Mouse (Mus musculus): ENCODE measurements around the gene Prr7. TPM values are rescaled to one million over a fixed set of nuclear protein-coding genes. Genes with fewer than 3 reads are reported as not detected.
"Not testable (repeated sequence)": the region's sequence is repeated elsewhere in the genome, so short reads cannot be mapped to it uniquely, and the experiment has no call there.

Prr7 gene
- total and polyA plus RNA-seq, 3 experiments: 0.60 to 1.2 (median 0.89) TPM

DNA sequence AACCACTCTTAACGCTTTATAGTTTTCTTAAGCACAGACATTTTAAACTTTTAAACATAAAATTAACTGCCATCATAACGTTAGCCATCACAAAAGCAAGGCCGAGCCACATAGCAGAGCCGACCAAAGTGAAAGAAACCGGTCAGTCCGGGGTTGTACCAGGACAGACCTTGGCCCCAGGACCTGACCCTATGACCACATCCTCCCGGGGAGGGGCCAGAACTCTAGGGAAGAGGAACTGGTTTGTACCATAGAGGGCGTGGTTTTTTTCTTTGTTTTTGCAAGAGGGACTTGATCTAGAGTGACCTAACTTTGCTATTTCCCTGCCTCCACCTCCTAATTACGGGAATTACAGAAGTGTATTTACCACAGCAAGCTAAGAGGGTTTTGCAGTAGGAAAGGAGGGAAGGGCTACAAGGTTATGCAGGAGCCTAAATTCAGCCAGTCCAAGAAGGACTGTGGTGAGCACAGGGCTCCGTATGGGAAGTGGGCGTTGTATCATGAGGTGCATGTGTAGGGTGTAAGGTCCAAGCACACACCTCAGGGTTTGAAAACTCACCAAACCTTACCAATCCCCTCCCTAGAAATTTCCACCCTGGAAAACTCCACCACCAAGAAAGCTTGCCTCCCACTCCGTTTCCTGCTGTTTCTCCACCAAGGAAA is 34.7 kb upstream of the Prr7 start (continued):
- TF ChIP-seq USF2 (conservative IDR thresholded peaks at IDR 0.05; ENCODE audit: low read depth, low read length) (no peak), POLR2A (IDR thresholded peaks at IDR 0.05; ENCODE audit: low read depth, low read length) (peak; percentile 81), MXI1 (IDR thresholded peaks at IDR 0.05; ENCODE audit: low read depth, low read length) (no peak), NELFE (IDR thresholded peaks at IDR 0.05; ENCODE audit: low read depth, low read length) (peak; percentile 79), MEF2A (IDR thresholded peaks at IDR 0.05; ENCODE audit: borderline replicate concordance, low read depth, low read length) (no peak), ZNF384 (IDR thresholded peaks at IDR 0.05; ENCODE audit: low read depth, low read length) (no peak), CHD2 (IDR thresholded peaks at IDR 0.05; ENCODE audit: low read length) (no peak), PAX5 (IDR thresholded peaks at IDR 0.05; ENCODE audit: low read length) (no peak)

DNA sequence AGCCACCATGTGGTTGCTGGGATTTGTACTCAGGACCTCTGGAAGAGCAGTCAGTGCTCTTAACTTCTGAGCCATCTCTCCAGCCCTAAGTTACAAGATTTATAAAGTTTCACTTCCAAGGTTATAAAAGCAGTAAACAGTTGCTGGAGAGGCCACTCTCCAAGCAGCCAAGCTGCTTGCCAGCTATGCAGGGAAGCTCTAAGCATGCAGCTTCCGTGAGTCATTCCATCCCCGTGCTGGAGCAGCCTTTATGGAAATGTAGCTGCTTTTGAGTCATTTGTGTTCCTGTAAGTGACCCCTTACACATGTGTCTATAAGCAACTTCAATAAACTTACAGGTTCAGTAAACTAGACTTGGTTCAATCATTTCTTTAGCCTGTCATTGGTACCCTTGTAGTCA is 33.5 kb upstream of the Prr7 start:
- no peak overlapping the region for H3K27ac ChIP-seq (ENCODE audit: insufficient read depth, low read depth)
- H3K4me1 ChIP-seq (ENCODE audit: control insufficient read depth in 1 of 2, insufficient read depth in 2 of 2): peaks cover 13 to 40% of the 10 kb centered on the region in 2 experiments
- dilution Hi-C loops (cut with MboI; ENCODE audit: extremely low pct_ligation_motif_present, extremely low pct_unique_long_range_greater_than_20kb, low sequenced_read_pairs): no loop called here

GRCm38 (mm10) chr13:55431889-55432685 is 32.0 kb upstream of the Prr7 start:
- peak; percentile 77 for DNase-seq (ENCODE audit: extremely low read depth)
- Histone ChIP-seq H3K9me3 (replicated peaks; ENCODE audit: low read length) (peaks cover 6% of the 10 kb centered on the region), H3K4me1 (ENCODE audit: control insufficient read depth in 1 of 2, insufficient read depth in 2 of 2) (peaks cover 13 to 36% of the 10 kb centered on the region in 2 experiments), H3K27ac (ENCODE audit: insufficient read depth, low read depth) (no peak overlapping the region), H3K27me3 (replicated peaks) (no peaks in the 10 kb centered on the region), H3K79me2 (replicated peaks; ENCODE audit: control insufficient read depth, extremely low read depth, insufficient read depth, poor library complexity, severe bottlenecking) (no peaks in the 10 kb centered on the region), H3K9ac (ENCODE audit: insufficient read depth, low read depth) (0 out of 2 replicates have a peak overlapping the region, but pooled peaks have one; percentile 6), H3K4me2 (ENCODE audit: insufficient read depth, low read depth, poor library complexity, severe bottlenecking) (peak overlapping the region; percentile 82), H3K4me3 (replicated peaks in 1 of 3; ENCODE audit: low read depth in 2 of 3, low read length in 2 of 3, poor library complexity in 1 of 3) (no peak overlapping the region), H3K36me3 (replicated peaks in 1 of 2; ENCODE audit: control insufficient read depth in 1 of 2, insufficient read depth in 1 of 2, low read length in 1 of 2) (no peaks in the 10 kb centered on the region)
- dilution Hi-C loops (cut with MboI; ENCODE audit: extremely low pct_ligation_motif_present, extremely low pct_unique_long_range_greater_than_20kb, low sequenced_read_pairs): no loop called here
- in situ Hi-C loops (cut with MboI; ENCODE audit: low pct_ligation_motif_present, low pct_unique_long_range_greater_than_20kb, low sequenced_read_pairs): no loop called here
- TF ChIP-seq TBP (conservative IDR thresholded peaks at IDR 0.05; ENCODE audit: low read depth, low read length) (peak; percentile 96), ZMIZ1 (IDR thresholded peaks at IDR 0.05; ENCODE audit: low read depth, low read length) (peak; percentile 98), EP300 (IDR thresholded peaks at IDR 0.05; ENCODE audit: low read length) (peak; percentile 55), RAD21 (IDR thresholded peaks at IDR 0.05; ENCODE audit: low read depth, low read length) (no peak), POLR2A (IDR thresholded peaks at IDR 0.05; ENCODE audit: low read depth, low read length) (peak; percentile 43; the same call in 1 of the 2 replicates), BHLHE40 (IDR thresholded peaks at IDR 0.05; ENCODE audit: low read depth, low read length) (no peak), ELF1 (IDR thresholded peaks at IDR 0.05; ENCODE audit: low read depth, low read length) (peak; percentile 72), NELFE (IDR thresholded peaks at IDR 0.05; ENCODE audit: low read depth, low read length) (0 out of 2 replicates have a peak, but pooled peaks have one; percentile 44), SMC3 (IDR thresholded peaks at IDR 0.05; ENCODE audit: low read depth, low read length) (no peak), GABPA (IDR thresholded peaks at IDR 0.05; ENCODE audit: insufficient replicate concordance, low read depth, low read length) (no peak), TCF12 (IDR thresholded peaks at IDR 0.05; ENCODE audit: low read depth, low read length) (0 out of 2 replicates have a peak, but pooled peaks have one; percentile 18)

More for the DNA sequence above, 33.5 kb upstream of the Prr7 start:
- no peak for TF ChIP-seq PAX5 (IDR thresholded peaks at IDR 0.05; ENCODE audit: low read length)
- no peak for TF ChIP-seq RAD21 (IDR thresholded peaks at IDR 0.05; ENCODE audit: low read depth, low read length)
- no peak for TF ChIP-seq ZC3H11A (IDR thresholded peaks at IDR 0.05; ENCODE audit: low read depth, low read length)
- TF ChIP-seq GABPA (IDR thresholded peaks at IDR 0.05; ENCODE audit: insufficient replicate concordance, low read depth, low read length): no peak
- H3K79me2 ChIP-seq (replicated peaks; ENCODE audit: control insufficient read depth, extremely low read depth, insufficient read depth, poor library complexity, severe bottlenecking): no peaks in the 10 kb centered on the region
- no peak overlapping the region for H3K4me2 ChIP-seq (ENCODE audit: insufficient read depth, low read depth, poor library complexity, severe bottlenecking)
- H3K4me3 ChIP-seq (replicated peaks in 1 of 3; ENCODE audit: low read depth in 2 of 3, low read length in 2 of 3, poor library complexity in 1 of 3): no peak overlapping the region
- in situ Hi-C loops (cut with MboI; ENCODE audit: low pct_ligation_motif_present, low pct_unique_long_range_greater_than_20kb, low sequenced_read_pairs): no loop called here
- H3K9me3 ChIP-seq (replicated peaks; ENCODE audit: low read length): peaks cover 6% of the 10 kb centered on the region
- H3K27me3 ChIP-seq (replicated peaks): no peaks in the 10 kb centered on the region
- no peak for DNase-seq (ENCODE audit: extremely low read depth)
- no peaks in the 10 kb centered on the region for H3K36me3 ChIP-seq (replicated peaks in 1 of 2; ENCODE audit: control insufficient read depth in 1 of 2, insufficient read depth in 1 of 2, low read length in 1 of 2)
- H3K9ac ChIP-seq (ENCODE audit: insufficient read depth, low read depth): no peak overlapping the region

- in situ Hi-C loops (cut with MboI; ENCODE audit: low pct_ligation_motif_present, low pct_unique_long_range_greater_than_20kb, low sequenced_read_pairs); dilution Hi-C loops (cut with MboI; ENCODE audit: extremely low pct_ligation_motif_present, extremely low pct_unique_long_range_greater_than_20kb, low sequenced_read_pairs): not testable (repeated sequence)
- peaks cover 4 to 13% of the 10 kb centered on the region in 2 experiments for H3K4me1 ChIP-seq (ENCODE audit: control insufficient read depth in 1 of 2, insufficient read depth in 2 of 2)
Observed at GRCm38 (mm10) chr13:55437111-55437629, 26.9 kb upstream of the Prr7 start.

More at GRCm38 (mm10) chr13:55437111-55437629, 26.9 kb upstream of the Prr7 start:
- H3K79me2 ChIP-seq (replicated peaks; ENCODE audit: control insufficient read depth, extremely low read depth, insufficient read depth, poor library complexity, severe bottlenecking); H3K4me3 ChIP-seq (replicated peaks in 1 of 3; ENCODE audit: low read depth in 2 of 3, low read length in 2 of 3, poor library complexity in 1 of 3); H3K27me3 ChIP-seq (replicated peaks); H3K4me2 ChIP-seq (ENCODE audit: insufficient read depth, low read depth, poor library complexity, severe bottlenecking); DNase-seq (ENCODE audit: extremely low read depth); H3K27ac ChIP-seq (ENCODE audit: insufficient read depth, low read depth); H3K36me3 ChIP-seq (replicated peaks in 1 of 2; ENCODE audit: control insufficient read depth in 1 of 2, insufficient read depth in 1 of 2, low read length in 1 of 2); H3K9me3 ChIP-seq (replicated peaks; ENCODE audit: low read length); H3K9ac ChIP-seq (ENCODE audit: insufficient read depth, low read depth): not testable (repeated sequence)
